Mouse (Mus musculus): ENCODE measurements around the gene Jsrp1.

- TF ChIP-seq EP300 (IDR thresholded peaks at IDR 0.05; ENCODE audit: low read depth): no peak
- no peak for TF ChIP-seq CTCF (IDR thresholded peaks at IDR 0.05; ENCODE audit: low read depth)
Measured at GRCm38 (mm10) chr10:80854913-80855748, 41.8 kb upstream of the Jsrp1 start, which contains the start of the genes Lsm7 and Sppl2b.

Measured in liver, postnatal 0 days (tissue).